26 mouse cellular contexts compared by ENCODE assay signal in the genomic region with DNA sequence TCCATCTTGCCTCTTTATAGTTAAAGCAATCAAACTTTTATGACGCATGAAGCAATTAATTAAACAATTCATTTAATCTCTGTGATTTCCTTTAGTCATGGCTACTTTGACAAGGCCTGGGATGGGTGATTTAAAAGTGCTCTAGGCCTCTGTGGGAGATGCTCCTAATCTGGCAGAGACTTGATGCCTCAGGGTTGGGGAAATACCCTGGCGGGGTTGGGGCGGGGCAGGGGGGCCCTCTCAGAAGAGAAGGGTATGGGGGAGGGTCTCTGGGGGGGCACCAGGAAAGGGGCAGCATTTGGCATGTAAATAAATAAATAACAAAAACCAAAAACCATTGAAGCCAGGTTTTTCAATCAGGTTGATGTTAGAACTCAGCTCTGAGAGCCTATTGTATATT.
"Had no signal": no experiment of that assay in that cellular context is flagged by ENCODE, and none has a peak within 500 bp of the region (broad histone marks: within the 10 kb centered on the region; RNA-seq: fewer than 3 reads in every experiment).

No protein-coding gene starts in this region.

- H3K27me3 ChIP-seq: heart, embryonic 13.5 days; heart, embryonic 15.5 days; hindbrain, embryonic 12.5 days; limb, embryonic 13.5 days; limb, embryonic 15.5 days had no signal

- H3K27ac ChIP-seq: heart, embryonic 13.5 days; heart, embryonic 15.5 days; hindbrain, embryonic 10.5 days; hindbrain, embryonic 12.5 days; hindbrain, embryonic 14.5 days; layer of hippocampus, adult 2 months; left cerebral cortex, adult 2 months; limb, embryonic 13.5 days; limb, embryonic 15.5 days; liver, embryonic 12.5 days; liver, embryonic 14.5 days had no signal

- H3K4me3 ChIP-seq: heart, embryonic 13.5 days; heart, embryonic 15.5 days; hindbrain, embryonic 10.5 days; hindbrain, embryonic 12.5 days; layer of hippocampus, adult 2 months; left cerebral cortex, adult 2 months; limb, embryonic 13.5 days; limb, embryonic 15.5 days; liver, embryonic 12.5 days had no signal

- H3K36me3 ChIP-seq: heart, embryonic 13.5 days; heart, embryonic 15.5 days; hindbrain, embryonic 10.5 days; hindbrain, embryonic 12.5 days; limb, embryonic 13.5 days; limb, embryonic 15.5 days; liver, embryonic 12.5 days had no signal

- ATAC-seq: hindbrain, embryonic 16.5 days; inflammation-experienced regulatory T-cells, adult 6 months; intestine, embryonic 16.5 days; liver, embryonic 12.5 days had no signal

- H3K4me1 ChIP-seq: hindbrain, embryonic 12.5 days had no signal

- H3K4me2 ChIP-seq: heart, embryonic 11.5 days; heart, embryonic 13.5 days; heart, embryonic 15.5 days; hindbrain, embryonic 12.5 days; hindbrain, embryonic 14.5 days; limb, embryonic 13.5 days; limb, embryonic 15.5 days; liver, embryonic 12.5 days had no signal

- H3K9ac ChIP-seq: heart, embryonic 13.5 days; heart, embryonic 15.5 days; hindbrain, embryonic 12.5 days; hindbrain, embryonic 14.5 days; limb, embryonic 13.5 days; limb, embryonic 15.5 days; liver, embryonic 12.5 days; liver, embryonic 14.5 days had no signal

- DNase-seq: gastrocnemius, postnatal 10 days; gastrocnemius, postnatal 25 days; heart, adult 18-20 months; heart, postnatal 14 days; heart, postnatal 36 days; kidney, adult 18-20 months; kidney, adult 8-10 months; kidney, postnatal 10 days; kidney, postnatal 25 days; kidney, postnatal 4 days; left cerebral cortex, postnatal 4 days had no signal

- H3K9me3 ChIP-seq: heart, embryonic 13.5 days; heart, embryonic 15.5 days; hindbrain, embryonic 10.5 days; hindbrain, embryonic 12.5 days; limb, embryonic 13.5 days; limb, embryonic 15.5 days; liver, embryonic 12.5 days had no signal
